Mouse (Mus musculus): ENCODE results near the gene Esrra.
"Not testable (repeated sequence)": the region's sequence is repeated elsewhere in the genome, so short reads cannot be mapped to it uniquely, and the experiment has no call there.

DNA sequence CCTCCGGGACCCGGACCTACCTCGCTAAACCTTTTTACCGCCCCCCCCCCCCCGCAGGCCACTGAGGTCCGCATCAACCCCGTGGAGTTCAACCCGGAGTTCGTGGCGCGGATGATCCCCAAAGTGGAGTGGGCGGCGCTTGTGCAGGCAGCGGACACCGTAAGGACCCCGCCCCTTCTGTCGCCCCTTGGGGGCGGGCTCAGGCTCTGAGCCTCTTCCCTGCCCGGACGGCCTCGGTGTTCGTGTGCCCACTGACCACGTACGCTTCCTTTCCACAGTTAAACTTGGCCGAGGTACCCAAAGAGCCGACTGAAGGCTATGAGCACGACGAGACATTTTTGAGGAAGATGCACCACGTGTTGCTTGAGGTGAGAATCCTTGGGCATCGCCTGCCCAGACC is 11.3 kb downstream of the Esrra start:
- TF ChIP-seq CTCF (IDR thresholded peaks at IDR 0.05; ENCODE audit: low read depth); EP300 (optimal IDR thresholded peaks at IDR 0.05): not testable (repeated sequence)

Measured in stomach, postnatal 0 days (tissue).